Mouse (Mus musculus): ENCODE data around the gene Il16. TPM values are rescaled to one million over a fixed set of nuclear protein-coding genes. Genes with fewer than 3 reads are reported as not detected.

Il16 gene
- polyA plus RNA-seq, 1 experiment: 8.6 TPM

GRCm38 (mm10) chr7:83627369-83627768, 118.2 kb downstream of the Il16 start:
- DNase-seq (ENCODE audit: low read depth, low spot score): no peak
- 65% methylated on average over 4 of the region's 4 CpGs for WGBS

GRCm38 (mm10) chr7:83626557-83627257, 118.8 kb downstream of the Il16 start:
- 50% methylated on average over 8 of the region's 8 CpGs for WGBS
- DNase-seq (ENCODE audit: low read depth, low spot score): no peak

GRCm38 (mm10) chr7:83624065-83624464, 121.5 kb downstream of the Il16 start:
- DNase-seq (ENCODE audit: low read depth, low spot score): no peak
- 79% methylated on average over 1 of the region's 1 CpGs for WGBS

- WGBS: 90% methylated on average over 6 of the region's 6 CpGs
- DNase-seq (ENCODE audit: low read depth, low spot score): no peak
Measured at GRCm38 (mm10) chr7:83622582-83622981, 122.9 kb downstream of the Il16 start.

- WGBS: 62% methylated on average over 1 of the region's 1 CpGs
- DNase-seq (ENCODE audit: low read depth, low spot score): no peak
Measured at GRCm38 (mm10) chr7:83618709-83619108, 126.8 kb downstream of the Il16 start.

- no peak for DNase-seq (ENCODE audit: low read depth, low spot score)
- WGBS: 79% methylated on average over 3 of the region's 3 CpGs
Measured at GRCm38 (mm10) chr7:83616268-83616667, 129.3 kb downstream of the Il16 start.

GRCm38 (mm10) chr7:83615815-83616214, 129.7 kb downstream of the Il16 start:
- 86% methylated on average over 8 of the region's 8 CpGs for WGBS
- DNase-seq (ENCODE audit: low read depth, low spot score): no peak

- DNase-seq (ENCODE audit: low read depth, low spot score): no peak
- 88% methylated on average over 3 of the region's 3 CpGs for WGBS
Measured at GRCm38 (mm10) chr7:83615272-83615671, 130.3 kb downstream of the Il16 start.

- DNase-seq (ENCODE audit: low read depth, low spot score): no peak
- WGBS: 44% methylated on average over 1 of the region's 1 CpGs
Measured at GRCm38 (mm10) chr7:83611886-83612285, 133.6 kb downstream of the Il16 start.

- no peak for DNase-seq (ENCODE audit: low read depth, low spot score)
- 97% methylated on average over 4 of the region's 4 CpGs for WGBS
Measured at GRCm38 (mm10) chr7:83609891-83610290, 135.6 kb downstream of the Il16 start.

- no peak for DNase-seq (ENCODE audit: low read depth, low spot score)
- WGBS: 97% methylated on average over 2 of the region's 2 CpGs
Measured at GRCm38 (mm10) chr7:83606796-83607195, 138.7 kb downstream of the Il16 start.

GRCm38 (mm10) chr7:83604180-83604944, 141.2 kb downstream of the Il16 start:
- WGBS: 94% methylated on average over 7 of the region's 7 CpGs

GRCm38 (mm10) chr7:83599913-83600286, 145.6 kb downstream of the Il16 start:
- DNase-seq (ENCODE audit: low read depth, low spot score): no peak
- WGBS: 68% methylated on average over 8 of the region's 8 CpGs

More at GRCm38 (mm10) chr7:83604180-83604944, 141.2 kb downstream of the Il16 start:
- no peak for DNase-seq (ENCODE audit: low read depth, low spot score)

- WGBS: 54% methylated on average over 13 of the region's 13 CpGs
- DNase-seq (ENCODE audit: low read depth, low spot score): peak; percentile 6
Measured at GRCm38 (mm10) chr7:83598997-83599912, 146.3 kb downstream of the Il16 start.

- no peak for DNase-seq (ENCODE audit: low read depth, low spot score)
- 85% methylated on average over 3 of the region's 3 CpGs for WGBS
Measured at GRCm38 (mm10) chr7:83597063-83597462, 148.5 kb downstream of the Il16 start.

GRCm38 (mm10) chr7:83594056-83594455, 151.5 kb downstream of the Il16 start:
- WGBS: 72% methylated on average over 3 of the region's 3 CpGs
- DNase-seq (ENCODE audit: low read depth, low spot score): no peak
